Mouse (Mus musculus): ENCODE measurements at regions not wholly inside any gene's neighbourhood (a gene's known extent, or its start where the extent isn't known, plus 50 kb on each side); places are given as distances from the start of the nearest gene placed in this dataset.

DNA sequence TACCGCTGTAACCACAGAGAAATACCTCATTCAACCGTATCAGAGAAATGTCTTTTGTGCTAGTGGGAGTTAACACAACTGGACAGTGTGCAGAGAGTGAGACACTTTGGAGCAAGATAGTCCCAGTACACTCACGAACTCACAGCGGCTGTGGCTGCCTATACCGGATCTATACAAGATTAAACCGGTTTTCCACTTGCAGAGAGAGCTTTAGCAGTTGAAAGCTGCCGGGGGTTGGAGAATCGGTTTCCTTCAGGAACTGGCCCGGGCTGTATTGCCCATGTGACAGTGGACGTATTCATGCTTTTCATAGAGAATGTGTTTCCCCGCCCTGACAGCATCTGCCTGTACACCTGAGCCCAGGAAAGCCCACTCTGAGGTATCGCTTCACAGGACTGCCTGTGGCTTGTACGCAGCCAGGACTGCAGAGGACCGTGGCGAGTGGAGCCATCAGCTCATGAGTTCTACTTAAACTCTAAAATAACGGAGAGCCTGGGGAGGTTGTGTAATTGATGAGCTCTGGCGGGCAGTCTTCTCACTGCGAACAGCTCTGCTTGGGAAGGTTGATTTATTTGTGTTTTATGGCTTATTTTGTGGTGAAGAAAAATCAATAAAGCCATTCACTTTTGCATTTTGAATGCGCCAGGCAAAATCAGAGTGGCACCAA is 602.8 kb downstream of the Plekhb2 start:
- Histone ChIP-seq H3K27ac (replicated peaks) (no peak overlapping the region), H3K36me3 (no peaks in the 10 kb centered on the region), H3K4me3 (no peak overlapping the region), H3K9me3 (replicated peaks) (no peaks in the 10 kb centered on the region), H3K27me3 (ENCODE audit: low read depth, poor library complexity, severe bottlenecking) (no peaks in the 10 kb centered on the region), H3K4me1 (no peaks in the 10 kb centered on the region)
- WGBS = 91% methylated on average over 19 of the region's 19 CpGs
- DNase-seq (ENCODE audit: low spot score) = no peak

DNA sequence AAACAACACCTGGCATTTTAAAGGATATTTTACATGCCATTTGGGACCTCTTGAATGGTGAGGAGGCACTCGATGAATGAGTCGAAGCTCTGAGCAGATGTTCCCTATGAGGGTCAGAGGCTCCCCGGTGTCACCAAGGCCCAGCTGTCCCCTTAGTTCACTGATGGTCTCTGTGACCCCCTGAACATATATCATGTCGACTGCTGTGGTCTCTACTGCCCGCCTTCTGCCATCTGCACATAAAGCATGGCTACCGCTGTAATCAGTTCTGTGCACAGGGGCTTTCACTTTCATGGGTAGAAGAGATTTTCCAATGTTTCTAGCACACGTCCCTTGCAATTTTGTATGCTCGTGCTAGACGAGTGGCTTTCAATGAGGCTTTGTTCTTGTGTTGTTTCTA is 607.8 kb downstream of the Plekhb2 start:
- H3K4me1 ChIP-seq = no peaks in the 10 kb centered on the region
- no peak overlapping the region for H3K4me3 ChIP-seq
- 85% methylated on average over 9 of the region's 9 CpGs for WGBS
- H3K36me3 ChIP-seq = no peaks in the 10 kb centered on the region
- H3K9me3 ChIP-seq (replicated peaks) = no peaks in the 10 kb centered on the region
- no peaks in the 10 kb centered on the region for H3K27me3 ChIP-seq (ENCODE audit: low read depth, poor library complexity, severe bottlenecking)
- DNase-seq (ENCODE audit: low spot score) = no peak
- no peak overlapping the region for H3K27ac ChIP-seq (replicated peaks)

DNA sequence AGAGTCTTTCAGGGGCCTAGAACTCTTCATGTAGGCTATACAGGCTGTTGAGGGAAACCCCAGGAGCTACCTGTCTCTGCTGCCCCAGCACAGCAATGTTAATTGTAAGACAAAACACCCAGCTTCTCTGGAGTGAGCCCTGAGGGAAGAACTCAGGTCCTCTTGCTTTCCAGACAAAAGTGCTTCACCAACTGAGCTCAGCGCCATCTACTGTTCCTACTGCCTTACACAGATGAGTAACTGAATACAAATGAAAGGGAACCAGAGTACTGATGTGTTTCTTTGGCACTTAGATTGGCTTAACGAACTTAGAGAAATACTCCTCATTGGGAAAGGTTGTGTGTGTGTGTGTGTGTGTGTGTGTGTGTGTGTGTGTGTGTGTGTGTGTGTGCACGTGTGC is 603.1 kb upstream of the Hs6st1 start:
- Histone ChIP-seq H3K36me3 (no peaks in the 10 kb centered on the region), H3K27me3 (ENCODE audit: low read depth, poor library complexity, severe bottlenecking) (no peaks in the 10 kb centered on the region), H3K4me1 (peaks cover 24% of the 10 kb centered on the region), H3K27ac (replicated peaks) (no peak overlapping the region), H3K4me3 (no peak overlapping the region), H3K9me3 (replicated peaks) (no peaks in the 10 kb centered on the region)
- DNase-seq (ENCODE audit: low spot score) = no peak
- WGBS = 49% methylated on average over 3 of the region's 3 CpGs

DNA sequence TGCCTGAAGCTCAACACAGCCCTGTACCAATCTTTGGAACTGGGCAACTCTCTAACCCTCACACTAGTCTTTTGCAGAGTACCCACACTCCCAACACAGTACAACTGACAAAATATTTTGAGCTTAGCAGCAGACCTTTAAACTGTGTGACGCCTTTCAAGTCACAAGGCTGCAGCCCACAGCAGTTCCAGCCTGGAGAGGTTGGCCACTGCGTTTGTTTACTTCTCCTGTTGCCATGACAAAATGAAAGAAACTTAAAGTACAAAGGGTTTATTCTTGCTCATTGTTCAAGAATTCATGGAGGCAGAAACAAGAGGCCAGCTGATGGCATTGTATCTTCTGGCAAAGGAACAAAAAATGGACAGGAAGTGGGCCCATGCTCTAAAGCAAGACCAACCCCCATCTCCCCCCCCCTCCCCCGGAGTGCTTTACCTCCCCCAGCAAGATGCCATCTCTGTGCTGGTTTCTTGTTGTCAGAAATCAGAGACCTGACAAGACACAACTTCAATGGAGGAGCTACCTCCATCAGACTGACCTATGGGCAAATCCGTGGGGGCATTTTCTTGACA is 598.9 kb upstream of the Hs6st1 start:
- H3K27me3 ChIP-seq (ENCODE audit: low read depth, poor library complexity, severe bottlenecking) = no peaks in the 10 kb centered on the region
- H3K4me3 ChIP-seq = no peak overlapping the region
- peak overlapping the region; percentile 55 for H3K27ac ChIP-seq (replicated peaks)
- peak; percentile 27 for DNase-seq (ENCODE audit: low spot score)
- H3K4me1 ChIP-seq = peaks cover 20% of the 10 kb centered on the region
- H3K36me3 ChIP-seq = no peaks in the 10 kb centered on the region
- WGBS = 61% methylated on average over 4 of the region's 4 CpGs
- peaks cover 17% of the 10 kb centered on the region for H3K9me3 ChIP-seq (replicated peaks)

DNA sequence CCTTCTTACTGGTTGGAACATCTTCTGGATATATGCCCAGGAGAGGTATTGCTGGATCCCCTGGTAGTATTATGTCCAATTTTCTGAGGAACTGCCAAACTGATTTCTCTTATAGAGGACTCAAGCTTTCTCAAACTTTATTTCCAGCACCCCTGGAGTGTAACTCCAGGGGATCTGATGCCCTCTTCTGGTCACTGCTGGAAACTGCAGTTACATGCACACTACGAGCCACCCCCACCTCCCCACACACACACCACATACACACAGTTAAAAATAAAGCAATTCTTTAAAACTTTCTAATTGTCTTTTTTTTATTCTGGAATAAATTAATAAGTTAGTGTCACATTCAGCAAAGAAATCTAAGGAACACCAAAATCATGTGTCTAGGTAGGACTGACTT is 589.9 kb upstream of the Hs6st1 start:
- no peak overlapping the region for H3K4me3 ChIP-seq
- no peaks in the 10 kb centered on the region for H3K4me1 ChIP-seq
- WGBS = 85% methylated on average over 1 of the region's 1 CpGs
- no peaks in the 10 kb centered on the region for H3K27me3 ChIP-seq (ENCODE audit: low read depth, poor library complexity, severe bottlenecking)
- no peak for DNase-seq (ENCODE audit: low spot score)
- H3K36me3 ChIP-seq = no peaks in the 10 kb centered on the region
- H3K9me3 ChIP-seq (replicated peaks) = peaks cover 18% of the 10 kb centered on the region
- no peak overlapping the region for H3K27ac ChIP-seq (replicated peaks)

DNA sequence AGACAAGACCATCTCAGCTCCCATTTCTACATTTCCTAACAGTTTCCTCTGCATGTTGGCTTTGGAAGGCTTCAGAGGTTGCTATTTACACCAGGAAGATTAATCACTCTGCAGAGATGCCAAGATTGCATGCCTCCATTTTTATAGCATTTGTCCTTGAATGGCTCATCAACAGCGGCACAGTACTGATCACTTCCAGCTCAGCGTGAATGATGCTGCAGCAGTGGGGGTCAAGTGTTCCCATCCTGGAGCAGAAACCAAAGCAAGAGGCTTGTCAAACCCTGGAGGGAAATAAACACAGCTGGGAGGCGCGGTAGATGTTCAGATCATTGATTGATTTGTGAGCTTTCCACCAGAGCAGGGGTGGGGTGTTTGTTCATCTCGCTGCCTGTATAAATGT is 572.2 kb upstream of the Hs6st1 start:
- 86% methylated on average over 5 of the region's 5 CpGs for WGBS
- DNase-seq (ENCODE audit: low spot score) = no peak
- H3K4me1 ChIP-seq = no peaks in the 10 kb centered on the region

DNA sequence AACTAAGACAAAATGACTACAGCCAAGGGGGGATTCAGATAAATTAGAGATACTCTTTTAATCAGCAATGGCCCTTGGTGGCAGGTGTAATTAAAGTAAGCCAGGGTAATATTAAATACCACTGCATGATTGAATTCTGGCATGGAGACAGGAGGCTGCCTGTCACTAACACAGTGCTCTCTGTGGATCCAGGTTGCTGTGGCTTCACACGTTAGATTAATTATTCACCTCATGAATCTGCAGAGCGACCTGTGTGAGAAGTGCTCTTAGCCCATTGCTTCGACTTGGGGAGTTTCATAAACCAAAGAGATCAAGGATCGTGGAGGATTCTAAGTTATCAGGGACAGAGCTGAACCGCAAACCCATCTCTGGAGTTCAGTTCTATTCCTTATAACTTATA is 545.2 kb upstream of the Hs6st1 start:
- 89% methylated on average over 5 of the region's 5 CpGs for WGBS
- DNase-seq (ENCODE audit: low spot score) = no peak
- H3K4me1 ChIP-seq = no peaks in the 10 kb centered on the region
- H3K36me3 ChIP-seq = no peaks in the 10 kb centered on the region
- no peak overlapping the region for H3K4me3 ChIP-seq
- H3K27me3 ChIP-seq (ENCODE audit: low read depth, poor library complexity, severe bottlenecking) = no peaks in the 10 kb centered on the region
- H3K9me3 ChIP-seq (replicated peaks) = no peaks in the 10 kb centered on the region
- no peak overlapping the region for H3K27ac ChIP-seq (replicated peaks)

More for the DNA sequence above, 572.2 kb upstream of the Hs6st1 start:
- no peaks in the 10 kb centered on the region for H3K36me3 ChIP-seq
- H3K9me3 ChIP-seq (replicated peaks) = no peaks in the 10 kb centered on the region
- H3K27me3 ChIP-seq (ENCODE audit: low read depth, poor library complexity, severe bottlenecking) = no peaks in the 10 kb centered on the region
- no peak overlapping the region for H3K27ac ChIP-seq (replicated peaks)
- H3K4me3 ChIP-seq = no peak overlapping the region

DNA sequence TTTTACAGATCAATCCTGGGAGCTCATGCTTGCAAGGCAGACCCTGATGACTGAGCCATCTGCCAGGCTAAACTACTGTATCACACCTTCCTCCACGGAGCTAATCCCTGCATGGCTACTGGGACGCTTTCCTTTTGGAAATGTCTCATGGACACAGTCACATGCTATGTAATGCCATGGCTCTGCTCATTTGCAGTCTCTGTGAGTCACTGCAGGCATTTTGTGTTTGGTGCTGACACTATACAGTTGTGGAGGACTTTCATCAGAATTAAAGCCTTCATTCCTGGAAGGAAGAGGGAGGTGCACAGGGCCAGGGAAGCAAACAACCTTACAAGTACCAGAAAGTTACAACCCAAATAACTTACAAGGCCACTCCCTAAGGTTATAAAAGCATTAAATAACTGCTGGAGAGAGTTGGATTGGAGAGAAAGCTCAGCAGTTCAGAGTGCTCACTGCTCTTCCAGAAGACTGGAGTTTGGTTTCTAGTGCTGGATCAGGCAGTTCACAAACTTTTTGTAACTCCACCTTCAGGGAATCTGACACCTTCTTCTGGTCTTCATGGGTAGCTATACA is 544.3 kb upstream of the Hs6st1 start:
- Histone ChIP-seq H3K4me3 (no peak overlapping the region), H3K27me3 (ENCODE audit: low read depth, poor library complexity, severe bottlenecking) (no peaks in the 10 kb centered on the region), H3K9me3 (replicated peaks) (no peaks in the 10 kb centered on the region), H3K27ac (replicated peaks) (no peak overlapping the region), H3K36me3 (no peaks in the 10 kb centered on the region), H3K4me1 (no peaks in the 10 kb centered on the region)
- no peak for DNase-seq (ENCODE audit: low spot score)
- WGBS = 90% methylated on average over 2 of the region's 2 CpGs

DNA sequence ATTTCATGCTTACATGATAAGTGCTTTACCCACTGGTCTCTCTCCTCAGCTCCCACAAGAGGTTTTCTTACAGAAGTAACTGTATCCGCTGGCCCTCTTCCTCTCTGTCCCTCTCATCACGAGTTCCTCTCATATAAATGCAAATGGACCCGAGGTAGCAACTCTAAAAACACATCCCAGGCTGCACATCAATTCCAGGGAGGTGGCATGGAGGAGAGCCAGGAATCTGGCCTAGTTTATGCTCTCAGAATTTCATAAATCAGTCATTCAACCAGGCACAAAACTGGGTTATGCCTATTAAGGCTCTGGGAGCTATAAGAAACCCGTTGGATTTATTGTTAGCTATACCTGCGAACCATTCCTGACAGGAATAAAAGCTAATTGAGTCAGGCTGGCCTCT is 543.4 kb upstream of the Hs6st1 start:
- Histone ChIP-seq H3K27ac (replicated peaks) (no peak overlapping the region), H3K4me1 (no peaks in the 10 kb centered on the region), H3K36me3 (no peaks in the 10 kb centered on the region), H3K9me3 (replicated peaks) (no peaks in the 10 kb centered on the region), H3K4me3 (no peak overlapping the region), H3K27me3 (ENCODE audit: low read depth, poor library complexity, severe bottlenecking) (no peaks in the 10 kb centered on the region)
- WGBS = 69% methylated on average over 5 of the region's 5 CpGs
- no peak for DNase-seq (ENCODE audit: low spot score)

DNA sequence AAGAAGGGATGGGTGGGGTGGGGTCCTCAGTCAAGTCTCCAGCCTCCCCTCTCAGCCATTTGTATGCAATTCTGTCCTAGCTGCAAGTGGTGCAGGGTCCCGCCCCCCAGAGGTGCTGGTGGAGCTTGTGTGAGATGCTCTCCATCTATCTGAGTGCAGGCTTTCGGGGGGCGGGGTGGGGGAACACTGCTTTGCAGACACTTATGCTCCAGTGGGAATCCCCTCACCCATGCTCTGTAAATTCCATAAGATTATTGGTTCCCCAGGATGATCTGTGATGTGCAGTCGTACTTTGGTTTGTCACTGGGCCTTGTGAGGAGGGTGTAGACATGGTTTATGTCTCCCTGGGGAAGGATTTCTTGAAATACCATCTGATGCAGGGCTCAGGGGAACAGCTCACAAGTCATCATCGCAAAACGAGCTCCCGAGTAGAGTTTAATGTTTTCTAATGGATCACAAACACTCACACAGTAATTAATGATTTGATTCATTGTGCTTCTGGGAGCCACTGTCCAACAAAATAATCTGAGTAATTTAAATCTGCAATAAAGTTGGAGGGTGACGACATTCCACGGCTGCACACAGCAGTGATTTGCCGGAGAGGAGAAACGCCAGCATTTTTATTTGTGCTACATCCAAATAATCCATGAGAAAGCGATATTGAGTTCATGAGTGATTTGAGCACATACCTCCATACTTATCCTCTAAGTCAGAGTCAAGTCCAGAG is 540.3 kb upstream of the Hs6st1 start:
- 90% methylated on average over 12 of the region's 12 CpGs for WGBS

DNA sequence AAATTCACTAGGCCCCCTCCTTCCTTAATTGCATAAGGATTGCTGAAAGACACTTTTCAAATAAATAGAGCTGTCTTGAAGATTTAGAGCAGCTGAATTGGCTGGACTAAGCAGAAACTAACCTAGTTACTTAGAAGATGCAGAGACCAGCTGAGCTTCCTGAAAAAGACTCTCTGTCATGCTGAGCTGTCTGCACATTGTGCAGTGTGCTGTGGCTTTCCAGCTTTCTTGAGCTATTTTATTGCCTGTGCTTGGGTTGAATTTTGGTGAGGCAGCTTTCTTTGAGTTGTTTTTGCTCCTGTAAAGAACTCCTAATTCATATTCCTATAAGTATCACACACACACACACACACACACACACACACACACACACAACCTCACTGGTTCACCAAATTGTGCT is 532.7 kb upstream of the Hs6st1 start:
- DNase-seq (ENCODE audit: low spot score) = no peak
- H3K9me3 ChIP-seq (replicated peaks) = no peaks in the 10 kb centered on the region
- H3K36me3 ChIP-seq = no peaks in the 10 kb centered on the region
- H3K4me1 ChIP-seq = no peaks in the 10 kb centered on the region
- H3K27me3 ChIP-seq (ENCODE audit: low read depth, poor library complexity, severe bottlenecking) = no peaks in the 10 kb centered on the region
- no peak overlapping the region for H3K27ac ChIP-seq (replicated peaks)
- no peak overlapping the region for H3K4me3 ChIP-seq

More for the DNA sequence above, 540.3 kb upstream of the Hs6st1 start:
- Histone ChIP-seq H3K4me1 (no peaks in the 10 kb centered on the region), H3K4me3 (no peak overlapping the region), H3K27ac (replicated peaks) (no peak overlapping the region), H3K27me3 (ENCODE audit: low read depth, poor library complexity, severe bottlenecking) (no peaks in the 10 kb centered on the region), H3K36me3 (no peaks in the 10 kb centered on the region), H3K9me3 (replicated peaks) (no peaks in the 10 kb centered on the region)
- no peak for DNase-seq (ENCODE audit: low spot score)

DNA sequence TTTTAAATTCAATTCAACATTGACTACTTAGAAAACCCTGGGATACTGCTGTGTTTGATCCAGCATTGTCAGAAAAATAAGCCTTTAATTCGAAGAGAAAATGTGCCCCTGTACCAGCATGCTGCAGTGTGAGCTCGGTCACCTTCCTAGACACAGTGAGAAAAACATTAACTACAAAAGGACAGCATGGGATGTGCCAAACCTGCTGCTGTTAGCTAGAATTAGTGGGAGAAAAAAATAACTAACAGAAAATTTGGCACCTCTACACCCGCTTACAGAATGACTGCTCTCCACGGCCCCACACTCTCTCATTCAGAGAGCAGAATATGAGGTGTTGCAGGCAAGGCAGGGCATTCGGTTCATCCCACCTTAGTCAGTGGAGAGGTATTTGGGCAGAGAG is 531.9 kb upstream of the Hs6st1 start:
- WGBS = 88% methylated on average over 5 of the region's 5 CpGs
- no peaks in the 10 kb centered on the region for H3K27me3 ChIP-seq (ENCODE audit: low read depth, poor library complexity, severe bottlenecking)

DNA sequence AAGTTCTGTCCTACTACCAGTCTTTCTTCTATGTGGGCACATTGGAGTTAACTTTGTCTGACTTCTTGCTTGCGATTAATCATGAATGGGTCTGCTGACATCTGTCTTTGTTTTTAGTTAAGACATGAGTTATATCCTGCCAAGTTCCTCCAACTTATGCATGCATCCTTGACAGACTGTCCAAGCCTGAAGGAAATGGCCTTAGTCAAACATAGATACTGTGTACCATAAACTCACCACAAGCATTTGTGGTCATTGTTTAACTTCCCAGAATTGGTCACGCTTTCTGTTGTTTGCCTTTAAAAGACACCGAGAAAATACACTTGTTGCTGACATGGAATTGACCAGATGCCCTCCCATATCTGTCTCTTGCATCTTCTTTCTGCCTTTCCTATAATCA is 519.4 kb upstream of the Hs6st1 start:
- no peak overlapping the region for H3K27ac ChIP-seq (replicated peaks)
- DNase-seq (ENCODE audit: low spot score) = no peak
- 96% methylated on average over 3 of the region's 3 CpGs for WGBS
- H3K27me3 ChIP-seq (ENCODE audit: low read depth, poor library complexity, severe bottlenecking) = no peaks in the 10 kb centered on the region
- H3K4me1 ChIP-seq = no peaks in the 10 kb centered on the region
- no peaks in the 10 kb centered on the region for H3K9me3 ChIP-seq (replicated peaks)
- no peak overlapping the region for H3K4me3 ChIP-seq
- no peaks in the 10 kb centered on the region for H3K36me3 ChIP-seq

More for the DNA sequence above, 531.9 kb upstream of the Hs6st1 start:
- Histone ChIP-seq H3K4me1 (no peaks in the 10 kb centered on the region), H3K9me3 (replicated peaks) (no peaks in the 10 kb centered on the region), H3K36me3 (no peaks in the 10 kb centered on the region), H3K27ac (replicated peaks) (no peak overlapping the region), H3K4me3 (no peak overlapping the region)
- DNase-seq (ENCODE audit: low spot score) = no peak
